Mouse (Mus musculus) small intestine, adult 2 months (tissue): Measurements from ENCODE around the gene Cyp4a12a. TPM values are rescaled to one million over a fixed set of nuclear protein-coding genes. Genes with fewer than 3 reads are reported as not detected.

Experiments
- polyA plus RNA-seq: library from polyadenylated mRNA; depleted of rRNA; stranded (reverse); fragments of >200 nt; gene quantifications from 2 replicates; pipeline ENCODE4 v1.2.3, GENCODE M21; 2012; rRNA removed

Gene Cyp4a12a
- polyA plus RNA-seq, 1 experiment, result not detected

Other genes with a start within 250 kb of the Cyp4a12a start
- 0.71 and 1.8 TPM in 2 replicates for gene Tal1, start 242.6 kb upstream of the Cyp4a12a start, polyA plus RNA-seq
- gene Pdzk1ip1, start 210.3 kb upstream of the Cyp4a12a start, polyA plus RNA-seq, result 8.4 and 10.7 TPM in 2 replicates
- not detected in 2 replicates for gene Cyp4x1, start 164.8 kb upstream of the Cyp4a12a start, polyA plus RNA-seq
- not detected in 2 replicates for gene Cyp4a29, start 57.0 kb upstream of the Cyp4a12a start, polyA plus RNA-seq
- not detected in 2 replicates for gene Cyp4a12b, start 112.6 kb downstream of the Cyp4a12a start, polyA plus RNA-seq
- gene Cyp4a30b, start 153.6 kb downstream of the Cyp4a12a start, polyA plus RNA-seq, result not detected in 2 replicates
- not detected in 2 replicates for gene Cyp4a14, start 197.1 kb downstream of the Cyp4a12a start, polyA plus RNA-seq
- 2.6 TPM in 1 of 2 replicates, not detected in the other for gene Cyp4a10, start 219.2 kb downstream of the Cyp4a12a start, polyA plus RNA-seq